Mouse (Mus musculus): ENCODE data around the gene Lrrc4c. TPM values are rescaled to one million over a fixed set of nuclear protein-coding genes. Genes with fewer than 3 reads are reported as not detected.

Lrrc4c gene
- polyA plus RNA-seq, 1 experiment from 2014 or later: 1.2 TPM

GRCm38 (mm10) chr2:97318008-97318407 lies 1000.0 kb downstream of the Lrrc4c start:
- Histone ChIP-seq H3K9me3 (replicated peaks; ENCODE audit: control insufficient read depth, low read length) (no peaks in the 10 kb centered on the region), H3K36me3 (ENCODE audit: control insufficient read depth, insufficient read depth) (no peaks in the 10 kb centered on the region), H3K4me3 (ENCODE audit: low read length) (no peak overlapping the region), H3K4me1 (ENCODE audit: control insufficient read depth, insufficient read depth, low read length) (no peaks in the 10 kb centered on the region), H3K27me3 (ENCODE audit: control insufficient read depth, insufficient read depth, low read length) (no peaks in the 10 kb centered on the region), H3K27ac (ENCODE audit: low read length) (no peak overlapping the region), H3K9ac (ENCODE audit: low read length) (no peak overlapping the region), H3K4me2 (ENCODE audit: low read depth, low read length) (no peak overlapping the region)
- ATAC-seq (replicated peaks; ENCODE audit: extremely low read depth, insufficient read depth, low FRiP score): no peak
- WGBS: 60% methylated on average over 1 of the region's 1 CpGs

- no peak for ATAC-seq (replicated peaks; ENCODE audit: extremely low read depth, insufficient read depth, low FRiP score)
- 93% methylated on average over 1 of the region's 1 CpGs for WGBS
Observed at GRCm38 (mm10) chr2:97318536-97318935, 1000.6 kb downstream of the Lrrc4c start.

GRCm38 (mm10) chr2:97332084-97332682 lies 1014.2 kb downstream of the Lrrc4c start:
- H3K4me1 ChIP-seq (ENCODE audit: control insufficient read depth, insufficient read depth, low read length): no peaks in the 10 kb centered on the region
- WGBS: 45% methylated on average over 1 of the region's 1 CpGs
- no peak overlapping the region for H3K4me3 ChIP-seq (ENCODE audit: low read length)
- no peak for ATAC-seq (replicated peaks; ENCODE audit: extremely low read depth, insufficient read depth, low FRiP score)
- no peaks in the 10 kb centered on the region for H3K9me3 ChIP-seq (replicated peaks; ENCODE audit: control insufficient read depth, low read length)
- no peak overlapping the region for H3K27ac ChIP-seq (ENCODE audit: low read length)
- H3K9ac ChIP-seq (ENCODE audit: low read length): no peak overlapping the region
- no peak overlapping the region for H3K4me2 ChIP-seq (ENCODE audit: low read depth, low read length)
- no peaks in the 10 kb centered on the region for H3K36me3 ChIP-seq (ENCODE audit: control insufficient read depth, insufficient read depth)
- H3K27me3 ChIP-seq (ENCODE audit: control insufficient read depth, insufficient read depth, low read length): no peaks in the 10 kb centered on the region

More at GRCm38 (mm10) chr2:97318536-97318935, 1000.6 kb downstream of the Lrrc4c start:
- Histone ChIP-seq H3K4me1 (ENCODE audit: control insufficient read depth, insufficient read depth, low read length) (no peaks in the 10 kb centered on the region), H3K36me3 (ENCODE audit: control insufficient read depth, insufficient read depth) (no peaks in the 10 kb centered on the region), H3K27ac (ENCODE audit: low read length) (no peak overlapping the region), H3K27me3 (ENCODE audit: control insufficient read depth, insufficient read depth, low read length) (no peaks in the 10 kb centered on the region), H3K4me3 (ENCODE audit: low read length) (no peak overlapping the region), H3K9me3 (replicated peaks; ENCODE audit: control insufficient read depth, low read length) (no peaks in the 10 kb centered on the region), H3K9ac (ENCODE audit: low read length) (no peak overlapping the region), H3K4me2 (ENCODE audit: low read depth, low read length) (no peak overlapping the region)

- H3K9me3 ChIP-seq (replicated peaks; ENCODE audit: control insufficient read depth, low read length): no peaks in the 10 kb centered on the region
- no peak overlapping the region for H3K4me3 ChIP-seq (ENCODE audit: low read length)
- no peak overlapping the region for H3K27ac ChIP-seq (ENCODE audit: low read length)
- WGBS: 70% methylated on average over 4 of the region's 4 CpGs
- H3K27me3 ChIP-seq (ENCODE audit: control insufficient read depth, insufficient read depth, low read length): no peaks in the 10 kb centered on the region
- H3K36me3 ChIP-seq (ENCODE audit: control insufficient read depth, insufficient read depth): no peaks in the 10 kb centered on the region
- H3K9ac ChIP-seq (ENCODE audit: low read length): no peak overlapping the region
- no peaks in the 10 kb centered on the region for H3K4me1 ChIP-seq (ENCODE audit: control insufficient read depth, insufficient read depth, low read length)
- no peak for ATAC-seq (replicated peaks; ENCODE audit: extremely low read depth, insufficient read depth, low FRiP score)
- H3K4me2 ChIP-seq (ENCODE audit: low read depth, low read length): no peak overlapping the region
Observed at GRCm38 (mm10) chr2:97339627-97340026, 1021.7 kb downstream of the Lrrc4c start.

GRCm38 (mm10) chr2:97361235-97361634 lies 1043.3 kb downstream of the Lrrc4c start:
- H3K9me3 ChIP-seq (replicated peaks; ENCODE audit: control insufficient read depth, low read length): no peaks in the 10 kb centered on the region
- no peak overlapping the region for H3K27ac ChIP-seq (ENCODE audit: low read length)
- WGBS: 71% methylated on average over 2 of the region's 2 CpGs
- H3K27me3 ChIP-seq (ENCODE audit: control insufficient read depth, insufficient read depth, low read length): no peaks in the 10 kb centered on the region
- H3K36me3 ChIP-seq (ENCODE audit: control insufficient read depth, insufficient read depth): no peaks in the 10 kb centered on the region
- ATAC-seq (replicated peaks; ENCODE audit: extremely low read depth, insufficient read depth, low FRiP score): no peak
- no peak overlapping the region for H3K4me2 ChIP-seq (ENCODE audit: low read depth, low read length)
- no peaks in the 10 kb centered on the region for H3K4me1 ChIP-seq (ENCODE audit: control insufficient read depth, insufficient read depth, low read length)
- no peak overlapping the region for H3K9ac ChIP-seq (ENCODE audit: low read length)
- no peak overlapping the region for H3K4me3 ChIP-seq (ENCODE audit: low read length)

GRCm38 (mm10) chr2:97369978-97370377 lies 1052.0 kb downstream of the Lrrc4c start:
- Histone ChIP-seq H3K4me3 (ENCODE audit: low read length) (no peak overlapping the region), H3K27ac (ENCODE audit: low read length) (no peak overlapping the region), H3K9me3 (replicated peaks; ENCODE audit: control insufficient read depth, low read length) (no peaks in the 10 kb centered on the region), H3K27me3 (ENCODE audit: control insufficient read depth, insufficient read depth, low read length) (no peaks in the 10 kb centered on the region), H3K36me3 (ENCODE audit: control insufficient read depth, insufficient read depth) (no peaks in the 10 kb centered on the region), H3K9ac (ENCODE audit: low read length) (no peak overlapping the region), H3K4me1 (ENCODE audit: control insufficient read depth, insufficient read depth, low read length) (no peaks in the 10 kb centered on the region), H3K4me2 (ENCODE audit: low read depth, low read length) (no peak overlapping the region)
- no peak for ATAC-seq (replicated peaks; ENCODE audit: extremely low read depth, insufficient read depth, low FRiP score)
- WGBS: 64% methylated on average over 3 of the region's 3 CpGs

GRCm38 (mm10) chr2:97391437-97391836 lies 1073.5 kb downstream of the Lrrc4c start:
- Histone ChIP-seq H3K27me3 (ENCODE audit: control insufficient read depth, insufficient read depth, low read length) (no peaks in the 10 kb centered on the region), H3K4me3 (ENCODE audit: low read length) (no peak overlapping the region), H3K36me3 (ENCODE audit: control insufficient read depth, insufficient read depth) (no peaks in the 10 kb centered on the region), H3K4me1 (ENCODE audit: control insufficient read depth, insufficient read depth, low read length) (no peaks in the 10 kb centered on the region), H3K27ac (ENCODE audit: low read length) (no peak overlapping the region), H3K9me3 (replicated peaks; ENCODE audit: control insufficient read depth, low read length) (no peaks in the 10 kb centered on the region), H3K9ac (ENCODE audit: low read length) (no peak overlapping the region), H3K4me2 (ENCODE audit: low read depth, low read length) (no peak overlapping the region)
- ATAC-seq (replicated peaks; ENCODE audit: extremely low read depth, insufficient read depth, low FRiP score): no peak
- 74% methylated on average over 3 of the region's 3 CpGs for WGBS

- WGBS: 83% methylated on average over 2 of the region's 2 CpGs
- Histone ChIP-seq H3K4me2 (ENCODE audit: low read depth, low read length) (no peak overlapping the region), H3K9ac (ENCODE audit: low read length) (no peak overlapping the region), H3K4me1 (ENCODE audit: control insufficient read depth, insufficient read depth, low read length) (no peaks in the 10 kb centered on the region), H3K4me3 (ENCODE audit: low read length) (no peak overlapping the region), H3K9me3 (replicated peaks; ENCODE audit: control insufficient read depth, low read length) (no peaks in the 10 kb centered on the region), H3K36me3 (ENCODE audit: control insufficient read depth, insufficient read depth) (no peaks in the 10 kb centered on the region), H3K27me3 (ENCODE audit: control insufficient read depth, insufficient read depth, low read length) (no peaks in the 10 kb centered on the region), H3K27ac (ENCODE audit: low read length) (no peak overlapping the region)
- ATAC-seq (replicated peaks; ENCODE audit: extremely low read depth, insufficient read depth, low FRiP score): no peak
Observed at GRCm38 (mm10) chr2:97391876-97392275, 1073.9 kb downstream of the Lrrc4c start.

- ATAC-seq (replicated peaks; ENCODE audit: extremely low read depth, insufficient read depth, low FRiP score): no peak
- Histone ChIP-seq H3K9me3 (replicated peaks; ENCODE audit: control insufficient read depth, low read length) (no peaks in the 10 kb centered on the region), H3K4me2 (ENCODE audit: low read depth, low read length) (no peak overlapping the region), H3K36me3 (ENCODE audit: control insufficient read depth, insufficient read depth) (no peaks in the 10 kb centered on the region), H3K4me1 (ENCODE audit: control insufficient read depth, insufficient read depth, low read length) (no peaks in the 10 kb centered on the region), H3K9ac (ENCODE audit: low read length) (no peak overlapping the region), H3K27me3 (ENCODE audit: control insufficient read depth, insufficient read depth, low read length) (no peaks in the 10 kb centered on the region), H3K27ac (ENCODE audit: low read length) (no peak overlapping the region), H3K4me3 (ENCODE audit: low read length) (no peak overlapping the region)
- WGBS: 64% methylated on average over 1 of the region's 1 CpGs
Observed at GRCm38 (mm10) chr2:97413066-97413465, 1095.1 kb downstream of the Lrrc4c start.

Data from heart, embryonic 16.5 days (tissue).